Mouse (Mus musculus) stomach, embryonic 16.5 days (tissue): ENCODE measurements around the gene Car8. TPM values are rescaled to one million over a fixed set of nuclear protein-coding genes. Genes with fewer than 3 reads are reported as not detected.
A peak's percentile ranks its signal among the peaks of the same experiment; 100 is the strongest.

ENCODE experiments used
- ATAC-seq: fragments of 200-750 bp; cut with Nextera tagmentation; 2 replicates; pipeline ENCODE4 v1.8.0; 2017; ENCODE audit warnings: moderate number of reproducible peaks, moderate TSS enrichment; ENCODE audit not compliant: insufficient read depth, low FRiP score
- H3K27ac ChIP-seq: fragments of 300-500 bp; sonication (generic); 2 replicates; pipeline ENCODE4 v1.5.1; 2014; ENCODE audit warnings: low read length
- H3K27me3 ChIP-seq: fragments of 300-500 bp; sonication (generic); 2 replicates; pipeline ENCODE4 v1.6.1; 2014; ENCODE audit warnings: low read length, control low read depth, mixed read lengths; ENCODE audit not compliant: control insufficient read depth, insufficient read depth
- H3K36me3 ChIP-seq: fragments of 300-500 bp; sonication (generic); 2 replicates; pipeline ENCODE4 v1.6.1; 2014; ENCODE audit warnings: low read length; ENCODE audit not compliant: control insufficient read depth, insufficient read depth
- H3K4me1 ChIP-seq: fragments of 300-500 bp; sonication (generic); 2 replicates; pipeline ENCODE4 v1.6.1; 2014; ENCODE audit warnings: low read length, control low read depth, mixed read lengths; ENCODE audit not compliant: control insufficient read depth, insufficient read depth
- H3K4me2 ChIP-seq: fragments of 300-500 bp; sonication (generic); 2 replicates; pipeline ENCODE4 v1.6.1; 2014; ENCODE audit warnings: low read depth, low read length, mixed read lengths
- H3K4me3 ChIP-seq: fragments of 300-500 bp; sonication (generic); replicated peaks from 2 replicates; pipeline ENCODE4 v1.5.1; 2014; ENCODE audit warnings: mild to moderate bottlenecking, low read length
- H3K9ac ChIP-seq: fragments of 300-500 bp; sonication (generic); 2 replicates; pipeline ENCODE4 v1.6.1; 2014; ENCODE audit warnings: low read length
- H3K9me3 ChIP-seq: fragments of 300-500 bp; sonication (generic); replicated peaks from 2 replicates; pipeline ENCODE4 v1.6.1; 2016; ENCODE audit warnings: low read length, control low read depth; ENCODE audit not compliant: control insufficient read depth
- WGBS: fragments of 180-500 bp; shearing (Covaris S2); extraction: QIAGEN DNeasy Blood & Tissue Kit; methylation state at CpG from one replicate; pipeline ENCODE4 v1.1.7; 2014; 5-methylcytosine and 5-hydroxymethylcytosine counted together
- polyA plus RNA-seq: library from polyadenylated mRNA; unstranded; fragments of >200 nt; fragmentation: Nextera tagmentation; extraction: Ambion mirVana; gene quantifications from 2 replicates; pipeline ENCODE4 v1.2.1, GENCODE M21; 2015

Car8 gene
- polyA plus RNA-seq, 1 experiment from 2014 or later = 12.8 TPM

- no peak overlapping the region for H3K4me3 ChIP-seq
- 58% methylated on average over 1 of the region's 1 CpGs for WGBS
- H3K36me3 ChIP-seq = no peaks in the 10 kb centered on the region
- H3K4me1 ChIP-seq = no peaks in the 10 kb centered on the region
- H3K9ac ChIP-seq = no peak overlapping the region
- H3K27me3 ChIP-seq = no peaks in the 10 kb centered on the region
- no peaks in the 10 kb centered on the region for H3K9me3 ChIP-seq
- ATAC-seq = no peak
- no peak overlapping the region for H3K4me2 ChIP-seq
- H3K27ac ChIP-seq = no peak overlapping the region
Observed at GRCm38 (mm10) chr4:8207924-8208323, 30.9 kb downstream of the Car8 start.

GRCm38 (mm10) chr4:8206918-8207573, 31.8 kb downstream of the Car8 start:
- H3K4me3 ChIP-seq = no peak overlapping the region
- H3K4me2 ChIP-seq = no peak overlapping the region
- H3K9me3 ChIP-seq = no peaks in the 10 kb centered on the region
- 44% methylated on average over 6 of the region's 6 CpGs for WGBS
- no peaks in the 10 kb centered on the region for H3K36me3 ChIP-seq
- no peaks in the 10 kb centered on the region for H3K4me1 ChIP-seq
- peak; percentile 63; the same call in 1 of the 2 replicates for ATAC-seq
- no peak overlapping the region for H3K27ac ChIP-seq
- no peaks in the 10 kb centered on the region for H3K27me3 ChIP-seq
- no peak overlapping the region for H3K9ac ChIP-seq

- Histone ChIP-seq H3K4me1 (no peaks in the 10 kb centered on the region), H3K4me2 (no peak overlapping the region), H3K27me3 (no peaks in the 10 kb centered on the region), H3K27ac (no peak overlapping the region), H3K36me3 (no peaks in the 10 kb centered on the region), H3K9me3 (no peaks in the 10 kb centered on the region), H3K9ac (no peak overlapping the region), H3K4me3 (no peak overlapping the region)
- 54% methylated on average over 4 of the region's 4 CpGs for WGBS
- no peak for ATAC-seq
Observed at GRCm38 (mm10) chr4:8205089-8205649, 33.7 kb downstream of the Car8 start.

GRCm38 (mm10) chr4:8203367-8203766, 35.5 kb downstream of the Car8 start:
- Histone ChIP-seq H3K9me3 (no peaks in the 10 kb centered on the region), H3K4me3 (no peak overlapping the region), H3K27ac (no peak overlapping the region), H3K4me1 (no peaks in the 10 kb centered on the region), H3K9ac (no peak overlapping the region), H3K36me3 (no peaks in the 10 kb centered on the region), H3K27me3 (no peaks in the 10 kb centered on the region), H3K4me2 (no peak overlapping the region)
- WGBS = 28% methylated on average over 1 of the region's 1 CpGs
- ATAC-seq = no peak

- no peak overlapping the region for H3K9ac ChIP-seq
- WGBS = 89% methylated on average over 2 of the region's 2 CpGs
- no peaks in the 10 kb centered on the region for H3K4me1 ChIP-seq
- H3K27ac ChIP-seq = no peak overlapping the region
- no peaks in the 10 kb centered on the region for H3K36me3 ChIP-seq
- H3K9me3 ChIP-seq = no peaks in the 10 kb centered on the region
- no peak overlapping the region for H3K4me3 ChIP-seq
- ATAC-seq = no peak
- H3K27me3 ChIP-seq = no peaks in the 10 kb centered on the region
- no peak overlapping the region for H3K4me2 ChIP-seq
Observed at GRCm38 (mm10) chr4:8201631-8202030, 37.2 kb downstream of the Car8 start.

- H3K9me3 ChIP-seq = no peaks in the 10 kb centered on the region
- H3K4me3 ChIP-seq = no peak overlapping the region
- whole genome bisulfite sequencing = 70% methylated on average over 5 of the region's 5 CpGs
- no peak overlapping the region for H3K27ac ChIP-seq
- H3K27me3 ChIP-seq = no peaks in the 10 kb centered on the region
- peak; percentile 66; the same call in 1 of the 2 replicates for ATAC-seq
- H3K4me1 ChIP-seq = no peaks in the 10 kb centered on the region
- H3K9ac ChIP-seq = no peak overlapping the region
- H3K36me3 ChIP-seq = no peaks in the 10 kb centered on the region
- H3K4me2 ChIP-seq = no peak overlapping the region
Observed at GRCm38 (mm10) chr4:8200081-8200480, 38.8 kb downstream of the Car8 start.

- no peak overlapping the region for H3K9ac ChIP-seq
- no peaks in the 10 kb centered on the region for H3K9me3 ChIP-seq
- no peak for ATAC-seq
- H3K4me2 ChIP-seq = no peak overlapping the region
- H3K27ac ChIP-seq = no peak overlapping the region
- H3K27me3 ChIP-seq = no peaks in the 10 kb centered on the region
- no peaks in the 10 kb centered on the region for H3K4me1 ChIP-seq
- 69% methylated on average over 5 of the region's 5 CpGs for WGBS
- H3K4me3 ChIP-seq = no peak overlapping the region
- H3K36me3 ChIP-seq = no peaks in the 10 kb centered on the region
Observed at GRCm38 (mm10) chr4:8198033-8198432, 40.8 kb downstream of the Car8 start.

- ATAC-seq = no peak
- WGBS = 71% methylated on average over 4 of the region's 4 CpGs
Observed at GRCm38 (mm10) chr4:8190441-8190840, 48.4 kb downstream of the Car8 start.

GRCm38 (mm10) chr4:8186921-8187687, 51.7 kb downstream of the Car8 start:
- no peak for ATAC-seq
- WGBS = 73% methylated on average over 8 of the region's 8 CpGs
- no peak overlapping the region for H3K27ac ChIP-seq
- H3K9ac ChIP-seq = no peak overlapping the region
- H3K9me3 ChIP-seq = 0 out of 2 replicates have a peak, but pooled peaks cover 6% of the 10 kb centered on the region
- no peak overlapping the region for H3K4me3 ChIP-seq
- H3K4me1 ChIP-seq = no peaks in the 10 kb centered on the region
- no peak overlapping the region for H3K4me2 ChIP-seq
- H3K27me3 ChIP-seq = no peaks in the 10 kb centered on the region
- no peaks in the 10 kb centered on the region for H3K36me3 ChIP-seq

More at GRCm38 (mm10) chr4:8190441-8190840, 48.4 kb downstream of the Car8 start:
- H3K4me1 ChIP-seq = no peaks in the 10 kb centered on the region
- H3K4me3 ChIP-seq = no peak overlapping the region
- H3K27me3 ChIP-seq = no peaks in the 10 kb centered on the region
- no peaks in the 10 kb centered on the region for H3K36me3 ChIP-seq
- H3K9ac ChIP-seq = no peak overlapping the region
- no peak overlapping the region for H3K4me2 ChIP-seq
- no peak overlapping the region for H3K27ac ChIP-seq
- 0 out of 2 replicates have a peak, but pooled peaks cover 6% of the 10 kb centered on the region for H3K9me3 ChIP-seq
